Mouse (Mus musculus) MEL (cell line): ENCODE measurements around the gene Ttll1.

ENCODE experiments used
- CHD2 ChIP-seq: IDR thresholded peaks from 2 replicates; pipeline ENCODE4 v1.6.1; 2011; ENCODE audit warnings: low read length, improper control_type of control experiment
- CTCF ChIP-seq, 3 experiments: IDR thresholded peaks in 2 of 3; conservative IDR thresholded peaks in 1 of 3; 2 replicates each; pipeline ENCODE4 v1.5.1; 2011 to 2012; ENCODE audit warnings: low read length in 3 of 3, low read depth in 2 of 3, mild to moderate bottlenecking in 2 of 3, improper control_type of control experiment in 1 of 3, inconsistent platforms in 1 of 3, mixed read lengths in 1 of 3, moderate library complexity in 1 of 3; ENCODE audit not compliant: control insufficient read depth in 1 of 3, insufficient read depth in 1 of 3, poor library complexity in 1 of 3, severe bottlenecking in 1 of 3
- E2F4 ChIP-seq: IDR thresholded peaks from 2 replicates; pipeline ENCODE4 v1.6.1; 2011; ENCODE audit warnings: low read depth, low read length, improper control_type of control experiment, borderline replicate concordance
- EP300 ChIP-seq, 2 experiments: IDR thresholded peaks; 2 replicates each; pipeline ENCODE4 v1.6.1; 2011; ENCODE audit warnings: improper control_type of control experiment in 2 of 2, low read length in 2 of 2, low read depth in 1 of 2, mild to moderate bottlenecking in 1 of 2
- MAX ChIP-seq: IDR thresholded peaks from 2 replicates; pipeline ENCODE4 v1.6.1; 2011; ENCODE audit warnings: low read length, improper control_type of control experiment
- POLR2A ChIP-seq, 2 experiments: IDR thresholded peaks; 2 replicates each; pipeline ENCODE4 v1.6.1; 2011 to 2012; ENCODE audit warnings: low read length in 2 of 2, mild to moderate bottlenecking in 2 of 2, control low read depth in 1 of 2, improper control_type of control experiment in 1 of 2, low read depth in 1 of 2, moderate library complexity in 1 of 2; ENCODE audit not compliant: control insufficient read depth in 1 of 2, insufficient read depth in 1 of 2, poor library complexity in 1 of 2
- RAD21 ChIP-seq: IDR thresholded peaks from 2 replicates; pipeline ENCODE4 v1.6.1; 2011; ENCODE audit warnings: mild to moderate bottlenecking, low read depth, low read length, improper control_type of control experiment
- USF2 ChIP-seq, 2 experiments: IDR thresholded peaks; 2 replicates each; pipeline ENCODE4 v1.6.1; 2011 to 2012; ENCODE audit warnings: improper control_type of control experiment in 2 of 2, low read length in 2 of 2, borderline replicate concordance in 1 of 2, inconsistent platforms in 1 of 2, low read depth in 1 of 2, mild to moderate bottlenecking in 1 of 2; ENCODE audit not compliant: insufficient read depth in 1 of 2
- ZC3H11A ChIP-seq: IDR thresholded peaks from 2 replicates; pipeline ENCODE4 v1.6.1; 2012; ENCODE audit warnings: low read depth, mild to moderate bottlenecking, inconsistent platforms, low read length, improper control_type of control experiment
- ZNF384 ChIP-seq: IDR thresholded peaks from 2 replicates; pipeline ENCODE4 v1.6.1; 2012; ENCODE audit warnings: low read depth, mild to moderate bottlenecking, inconsistent platforms, low read length, improper control_type of control experiment

DNA sequence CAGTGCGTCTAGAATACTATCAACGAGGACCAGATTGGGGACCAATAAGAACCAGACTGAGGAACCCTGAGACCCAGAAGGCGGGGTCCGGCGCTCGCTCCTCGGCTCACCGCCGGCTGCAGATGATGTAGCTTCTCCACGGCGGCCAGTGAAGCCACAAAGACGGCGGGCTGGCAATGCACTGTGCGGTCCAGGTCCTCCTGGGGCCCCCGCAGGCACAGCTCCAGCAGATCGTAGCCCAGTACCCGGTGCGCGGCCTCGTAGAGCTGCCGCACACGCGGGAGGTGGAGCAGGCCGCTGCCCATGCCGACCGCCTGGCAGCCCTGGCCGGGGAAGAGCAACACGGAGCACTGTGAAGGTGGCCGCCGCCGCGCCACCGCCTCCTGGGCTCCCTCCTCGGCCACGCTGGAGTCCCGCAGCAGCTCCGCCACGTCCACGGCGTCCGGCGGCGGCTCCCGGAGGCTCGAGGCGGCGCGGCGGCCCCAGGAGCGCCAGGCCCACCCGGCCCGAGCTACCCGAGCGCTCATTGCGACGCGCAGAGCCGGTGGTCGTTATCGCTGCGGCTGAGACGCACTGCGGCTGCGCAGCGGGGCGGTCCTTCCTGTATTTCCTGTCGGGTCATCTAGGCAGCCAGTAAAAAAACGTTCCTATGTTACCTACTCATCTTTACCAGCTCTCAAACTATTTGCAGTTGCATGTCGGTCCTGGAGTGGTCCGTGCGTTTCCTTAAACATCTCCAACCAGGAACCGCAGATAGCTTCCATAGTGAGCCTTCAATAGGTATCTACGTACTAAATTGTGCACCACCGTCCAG is 44.7 kb upstream of the Ttll1 start:
- TF ChIP-seq CTCF (IDR thresholded peaks at IDR 0.05 in 2 of 3, conservative IDR thresholded peaks at IDR 0.05 in 1 of 3; ENCODE audit: control insufficient read depth in 1 of 3, insufficient read depth in 1 of 3, low read depth in 2 of 3, low read length in 3 of 3, poor library complexity in 1 of 3, severe bottlenecking in 1 of 3) (no peak), MAX (peak; percentile 48; the same call in 1 of the 2 replicates), ZNF384 (peak; percentile 86), EP300 (IDR thresholded peaks at IDR 0.05; ENCODE audit: low read depth in 1 of 2, low read length in 2 of 2) (peak in 1 of 2 experiments; percentile 15; a peak in 1 of 4 replicates), ZC3H11A (no peak), POLR2A (IDR thresholded peaks at IDR 0.05; ENCODE audit: control insufficient read depth in 1 of 2, insufficient read depth in 1 of 2, low read depth in 1 of 2, low read length in 2 of 2, poor library complexity in 1 of 2) (peak; percentile 90 to 94), RAD21 (no peak), USF2 (IDR thresholded peaks at IDR 0.05; ENCODE audit: borderline replicate concordance in 1 of 2, insufficient read depth in 1 of 2, low read depth in 1 of 2, low read length in 2 of 2) (no peak), E2F4 (no peak), CHD2 (no peak)
